Mouse (Mus musculus) kidney, embryonic 14.5 days (tissue): ENCODE results near the gene Nr1i3. TPM values are rescaled to one million over a fixed set of nuclear protein-coding genes. Genes with fewer than 3 reads are reported as not detected.

Source experiments
- ATAC-seq: fragments of 200-750 bp; cut with Nextera tagmentation; 2 replicates; pipeline ENCODE4 v1.8.0; 2017; ENCODE audit warnings: moderate number of reproducible peaks, mild to moderate bottlenecking, moderate TSS enrichment, moderate library complexity; ENCODE audit not compliant: low FRiP score, low TSS enrichment
- H3K27ac ChIP-seq: fragments of 300-500 bp; sonication (generic); 2 replicates; pipeline ENCODE4 v1.5.1; 2014; ENCODE audit warnings: low read depth, mild to moderate bottlenecking, low read length, moderate library complexity, mixed read lengths
- H3K27me3 ChIP-seq: fragments of 300-500 bp; sonication (generic); 2 replicates; pipeline ENCODE4 v1.6.1; 2014; ENCODE audit warnings: mild to moderate bottlenecking, low read length; ENCODE audit not compliant: control insufficient read depth, insufficient read depth
- H3K36me3 ChIP-seq: fragments of 300-500 bp; sonication (generic); 2 replicates; pipeline ENCODE4 v1.6.1; 2014; ENCODE audit warnings: low read length, mixed read lengths; ENCODE audit not compliant: control insufficient read depth, insufficient read depth
- H3K4me1 ChIP-seq: fragments of 300-500 bp; sonication (generic); 2 replicates; pipeline ENCODE4 v1.6.1; 2014; ENCODE audit warnings: low read length, mixed read lengths; ENCODE audit not compliant: control insufficient read depth, insufficient read depth
- H3K4me2 ChIP-seq: fragments of 300-500 bp; sonication (generic); replicated peaks from 2 replicates; pipeline ENCODE4 v1.6.1; 2014; ENCODE audit warnings: low read depth, mild to moderate bottlenecking, low read length
- H3K4me3 ChIP-seq: fragments of 300-500 bp; sonication (generic); 2 replicates; pipeline ENCODE4 v1.5.1; 2014; ENCODE audit warnings: mild to moderate bottlenecking, low read length
- H3K9ac ChIP-seq: fragments of 300-500 bp; sonication (generic); 2 replicates; pipeline ENCODE4 v1.6.1; 2014; ENCODE audit warnings: low read depth, mild to moderate bottlenecking, low read length, moderate library complexity
- H3K9me3 ChIP-seq: fragments of 300-500 bp; sonication (generic); 2 replicates; pipeline ENCODE4 v1.6.1; 2016; ENCODE audit warnings: low read length; ENCODE audit not compliant: control insufficient read depth
- WGBS: fragments of 180-500 bp; shearing (Covaris S2); extraction: QIAGEN DNeasy Blood & Tissue Kit; methylation state at CpG from one replicate; pipeline ENCODE4 v1.1.7; 2014; 5-methylcytosine and 5-hydroxymethylcytosine counted together
- polyA plus RNA-seq: library from polyadenylated mRNA; unstranded; fragments of >200 nt; fragmentation: Nextera tagmentation; extraction: Ambion mirVana; gene quantifications from 2 replicates; pipeline ENCODE4 v1.2.1, GENCODE M21; 2014

The Nr1i3 gene
- polyA plus RNA-seq, 1 experiment from 2014 or later: 0.27 TPM

DNA sequence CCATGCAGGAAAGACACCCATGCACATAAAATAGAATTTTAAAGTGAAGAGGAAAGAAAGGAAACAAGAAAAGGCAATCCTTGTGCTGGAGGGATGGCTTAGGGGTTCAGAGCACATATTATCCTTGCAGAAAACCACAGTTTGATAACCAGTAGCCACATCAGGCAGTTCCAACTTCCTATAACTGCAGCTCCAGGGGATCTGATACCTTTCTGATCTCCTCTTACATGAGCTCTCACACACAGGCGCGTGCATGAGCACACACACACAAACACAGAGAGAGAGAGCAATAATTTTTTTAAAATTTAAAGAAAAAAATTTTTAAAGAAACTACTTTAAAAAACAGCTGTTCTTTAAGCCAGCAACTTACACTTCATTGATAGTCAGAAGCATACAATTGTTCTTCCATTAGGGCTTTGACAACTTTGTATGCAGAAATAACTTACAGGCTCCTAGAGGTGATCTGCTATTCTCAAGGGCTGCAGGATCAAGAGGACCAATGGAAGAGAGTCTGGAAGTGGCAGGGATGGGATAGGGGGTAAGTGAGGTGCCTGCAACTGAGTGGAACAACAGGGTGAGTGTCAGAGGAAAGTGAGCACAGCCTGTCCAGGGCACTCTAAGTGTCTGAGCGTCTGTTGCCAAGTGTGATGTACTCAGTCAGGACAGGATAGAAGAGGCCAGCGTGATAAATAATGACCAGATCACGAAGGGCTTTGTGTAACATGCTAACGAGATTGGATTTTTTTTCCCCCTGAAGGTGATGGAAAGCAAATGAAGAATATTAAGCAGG, 7.9 kb upstream of the Nr1i3 start:
- no peak overlapping the region for H3K4me3 ChIP-seq
- H3K36me3 ChIP-seq: no peaks in the 10 kb centered on the region
- H3K27ac ChIP-seq: no peak overlapping the region
- H3K4me2 ChIP-seq: no peak overlapping the region
- H3K9me3 ChIP-seq: no peaks in the 10 kb centered on the region
- ATAC-seq: no peak
- H3K27me3 ChIP-seq: no peaks in the 10 kb centered on the region
- H3K4me1 ChIP-seq: no peaks in the 10 kb centered on the region
- no peak overlapping the region for H3K9ac ChIP-seq
- 71% methylated on average over 6 of the region's 6 CpGs for WGBS

DNA sequence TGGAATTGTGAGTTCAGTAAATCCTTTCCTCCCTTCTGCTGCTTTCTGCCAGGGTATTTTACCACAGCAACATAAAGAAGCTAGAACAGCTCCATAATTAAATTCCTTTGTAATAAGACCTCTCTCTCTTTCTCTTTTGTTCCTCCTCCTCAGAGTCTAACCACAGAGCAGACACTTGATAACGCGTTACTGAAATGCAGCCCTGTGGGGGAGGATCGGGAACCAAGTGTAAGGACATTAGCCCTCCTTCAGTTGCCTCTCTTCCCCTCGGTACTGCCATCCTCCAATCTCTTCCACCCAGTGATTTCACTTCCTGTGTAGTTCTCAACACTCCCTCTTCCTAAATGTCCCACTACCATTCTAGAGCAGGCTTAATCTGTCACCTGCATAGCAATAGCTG, 4.4 kb upstream of the Nr1i3 start:
- H3K27ac ChIP-seq: no peak overlapping the region
- WGBS: 11% methylated on average over 4 of the region's 4 CpGs
- no peaks in the 10 kb centered on the region for H3K36me3 ChIP-seq
- no peaks in the 10 kb centered on the region for H3K27me3 ChIP-seq
- H3K4me2 ChIP-seq: no peak overlapping the region
- no peaks in the 10 kb centered on the region for H3K4me1 ChIP-seq
- H3K9me3 ChIP-seq: no peaks in the 10 kb centered on the region
- ATAC-seq: peak; percentile 74
- H3K4me3 ChIP-seq: no peak overlapping the region
- no peak overlapping the region for H3K9ac ChIP-seq

DNA sequence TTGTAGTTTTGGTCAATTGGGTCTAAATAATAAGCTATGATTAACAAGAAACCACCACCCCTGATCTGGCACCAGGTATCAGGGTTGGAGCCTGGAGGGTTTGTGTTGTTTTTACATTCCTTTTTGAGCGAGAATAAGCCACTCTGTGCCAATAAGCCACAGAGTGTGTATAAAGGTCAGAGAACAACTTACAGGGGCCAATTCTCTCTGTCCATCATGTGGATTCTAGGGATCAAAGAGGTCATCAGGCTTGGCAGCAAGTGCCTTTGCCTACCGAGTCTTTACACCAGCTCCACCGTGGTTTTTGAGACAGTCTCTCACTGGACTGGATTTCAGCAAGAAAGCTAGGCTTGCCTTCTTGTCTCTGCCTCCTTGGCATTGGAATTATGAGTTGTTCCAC, 916 bp upstream of the Nr1i3 start:
- Histone ChIP-seq H3K9me3 (no peaks in the 10 kb centered on the region), H3K36me3 (no peaks in the 10 kb centered on the region), H3K27ac (no peak overlapping the region), H3K4me3 (no peak overlapping the region), H3K27me3 (no peaks in the 10 kb centered on the region), H3K4me2 (no peak overlapping the region), H3K4me1 (no peaks in the 10 kb centered on the region), H3K9ac (no peak overlapping the region)
- no peak for ATAC-seq
- 57% methylated on average over 3 of the region's 3 CpGs for WGBS

DNA sequence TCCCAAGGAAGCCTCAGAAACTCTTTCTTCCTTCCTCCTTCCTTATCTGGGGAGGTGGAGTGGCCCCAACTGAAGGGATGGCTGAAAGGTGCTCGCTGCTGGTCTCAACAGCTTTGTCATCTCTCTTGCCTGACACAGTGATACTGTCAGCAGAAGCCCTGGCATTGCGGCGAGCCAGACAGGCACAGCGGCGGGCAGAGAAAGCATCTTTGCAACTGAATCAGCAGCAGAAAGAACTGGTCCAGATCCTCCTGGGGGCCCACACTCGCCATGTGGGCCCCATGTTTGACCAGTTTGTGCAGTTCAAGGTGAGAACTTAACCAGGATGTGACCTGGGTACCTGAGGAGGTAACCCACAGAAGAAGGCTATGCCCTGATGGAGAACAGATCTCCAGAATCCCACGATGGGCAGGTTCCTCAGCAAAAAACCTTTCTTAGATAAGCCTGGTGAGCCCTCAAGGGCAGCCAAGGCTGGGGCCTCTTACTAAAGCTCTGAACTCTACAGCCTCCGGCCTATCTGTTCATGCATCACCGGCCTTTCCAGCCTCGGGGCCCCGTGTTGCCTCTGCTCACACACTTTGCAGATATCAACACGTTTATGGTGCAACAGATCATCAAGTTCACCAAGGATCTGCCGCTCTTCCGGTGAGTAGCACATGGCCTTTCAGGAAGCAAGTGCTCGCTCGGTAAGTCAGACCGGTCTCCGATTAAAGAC, 2.6 kb downstream of the Nr1i3 start:
- no peak overlapping the region for H3K4me2 ChIP-seq
- peaks cover 18% of the 10 kb centered on the region; the same call in 1 of the 2 replicates for H3K36me3 ChIP-seq
- no peak overlapping the region for H3K4me3 ChIP-seq
- WGBS: 85% methylated on average over 18 of the region's 18 CpGs
- H3K4me1 ChIP-seq: 0 out of 2 replicates have a peak, but pooled peaks cover 1% of the 10 kb centered on the region
- no peaks in the 10 kb centered on the region for H3K9me3 ChIP-seq
- ATAC-seq: no peak
- H3K27ac ChIP-seq: no peak overlapping the region
- no peaks in the 10 kb centered on the region for H3K27me3 ChIP-seq
- no peak overlapping the region for H3K9ac ChIP-seq

DNA sequence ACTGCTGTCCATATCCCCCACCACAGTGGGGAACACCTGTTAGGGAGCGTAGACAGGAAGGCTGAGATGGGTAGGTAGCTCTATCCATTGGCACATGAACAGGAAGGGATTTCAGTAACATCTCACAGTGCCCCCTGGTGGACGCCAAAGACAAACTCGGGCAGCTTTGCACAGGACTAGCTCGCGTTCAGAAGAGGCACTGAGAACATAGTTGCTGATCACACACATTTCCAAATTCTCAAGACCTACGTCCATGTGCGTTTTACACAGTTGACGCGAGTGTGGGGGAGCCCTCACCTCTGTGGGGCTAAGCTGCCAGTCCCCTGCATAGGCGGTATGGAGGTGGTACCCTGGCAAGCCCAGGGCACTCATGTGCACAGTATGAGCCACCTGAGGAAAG, 7.1 kb downstream of the Nr1i3 start:
- 0 out of 2 replicates have a peak, but pooled peaks cover 5% of the 10 kb centered on the region for H3K4me1 ChIP-seq
- no peaks in the 10 kb centered on the region for H3K27me3 ChIP-seq
- no peak overlapping the region for H3K27ac ChIP-seq
- no peak overlapping the region for H3K9ac ChIP-seq
- H3K36me3 ChIP-seq: peaks cover 18% of the 10 kb centered on the region; the same call in 1 of the 2 replicates
- peak overlapping the region; percentile 3; the same call in 1 of the 2 replicates for H3K4me3 ChIP-seq
- H3K9me3 ChIP-seq: no peaks in the 10 kb centered on the region
- 4% methylated on average over 10 of the region's 10 CpGs for WGBS
- peak; percentile 28 for ATAC-seq
- peak overlapping the region; percentile 87 for H3K4me2 ChIP-seq

DNA sequence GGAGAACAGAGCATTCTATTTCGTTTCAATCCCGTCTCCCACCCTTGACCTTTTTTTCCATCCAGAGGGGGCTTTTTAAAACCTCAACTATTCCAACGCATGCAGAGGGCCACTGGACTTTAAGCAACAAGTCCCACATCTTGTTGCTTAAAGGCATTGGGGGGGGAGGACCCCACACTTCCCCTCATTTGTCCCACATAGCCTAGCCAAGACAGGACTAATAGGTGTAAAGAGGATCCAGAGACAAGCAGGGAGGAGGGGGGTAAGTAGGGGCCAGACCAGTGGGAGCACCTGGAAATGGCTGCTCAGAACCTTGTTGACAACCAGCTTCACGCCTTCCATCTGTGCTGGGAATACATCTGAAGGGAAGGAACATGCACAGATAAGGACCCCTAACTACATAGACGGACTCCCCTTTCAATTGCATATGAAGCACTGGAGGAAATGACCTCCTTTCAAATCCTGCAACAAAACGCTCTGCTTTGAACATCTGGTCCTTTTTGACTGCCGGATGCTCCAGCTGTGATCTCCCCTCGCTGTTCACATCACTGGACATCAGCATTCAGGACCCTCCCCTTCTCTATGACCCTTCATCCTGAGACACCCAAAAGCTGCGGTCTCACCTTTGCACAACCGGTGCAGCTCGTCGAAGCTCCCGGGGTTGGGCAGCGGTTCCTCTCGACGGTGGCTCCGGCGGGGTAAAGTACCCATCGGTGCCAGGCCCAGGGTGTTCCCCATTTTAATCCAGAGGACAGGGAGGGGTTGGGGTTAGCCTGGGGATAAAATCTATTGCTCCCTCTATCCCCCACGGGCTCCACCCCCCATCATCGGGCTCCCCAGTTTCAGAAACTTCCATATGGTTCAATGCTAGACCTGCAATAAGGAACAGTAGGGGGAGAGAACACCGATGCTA, 7.8 kb downstream of the Nr1i3 start:
- no peak; the same call in 1 of the 2 replicates for ATAC-seq
- Histone ChIP-seq H3K4me2 (peak overlapping the region; percentile 87), H3K27ac (0 out of 2 replicates have a peak overlapping the region, but pooled peaks have one; percentile 3), H3K4me3 (peak overlapping the region; percentile 49), H3K36me3 (peaks cover 18% of the 10 kb centered on the region; the same call in 1 of the 2 replicates), H3K9me3 (no peaks in the 10 kb centered on the region), H3K27me3 (no peaks in the 10 kb centered on the region), H3K4me1 (0 out of 2 replicates have a peak, but pooled peaks cover 5% of the 10 kb centered on the region), H3K9ac (peak overlapping the region; percentile 69; the same call in 1 of the 2 replicates)
- WGBS: 7% methylated on average over 22 of the region's 22 CpGs

DNA sequence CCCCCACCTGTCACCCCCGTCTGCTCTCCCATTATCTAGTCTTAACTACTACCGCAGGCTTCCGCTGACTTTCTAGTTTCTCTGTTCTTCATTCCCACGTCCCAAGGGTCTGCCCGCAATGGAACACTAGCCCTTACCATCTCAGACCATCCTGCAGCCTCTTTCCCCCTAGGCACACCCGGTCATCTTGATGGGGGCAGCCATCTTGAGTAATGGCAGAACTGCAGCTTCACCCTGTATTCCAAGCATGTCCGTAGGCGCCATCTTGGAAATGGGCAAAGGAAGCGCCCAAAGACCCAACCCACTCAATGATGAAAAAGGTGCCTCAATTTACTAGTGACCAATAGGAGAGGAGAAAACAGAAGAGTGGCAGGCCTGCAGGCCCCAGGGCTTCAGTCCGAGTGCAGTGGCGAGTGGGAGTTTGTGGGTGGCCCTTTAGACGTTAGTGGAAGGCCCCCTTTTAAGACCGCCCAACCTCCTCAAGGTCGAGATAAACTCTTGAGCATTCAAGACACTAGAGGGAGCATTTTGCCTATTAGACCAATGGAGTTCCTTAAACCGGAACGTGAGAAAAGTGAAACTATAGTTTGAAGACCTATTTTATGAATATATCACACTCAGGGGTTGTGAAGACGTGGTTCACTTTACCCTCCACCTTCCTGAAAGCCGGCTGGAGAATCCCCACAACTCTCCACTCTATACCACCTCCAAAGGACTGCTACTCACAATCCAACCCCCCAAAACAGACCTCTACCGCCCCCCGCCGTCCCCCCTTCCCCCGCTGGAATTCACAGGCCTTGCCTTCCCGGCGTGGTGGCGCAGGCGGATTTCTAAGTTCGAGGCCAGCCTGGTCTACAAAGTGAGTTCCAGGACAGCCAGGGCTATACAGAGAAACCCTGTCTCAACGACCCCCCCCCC, 8.7 kb downstream of the Nr1i3 start, which contains the start of gene Tomm40l:
Gene Tomm40l (minus strand): TSS at position 277 of the 918 bp plus-strand sequence.
- Histone ChIP-seq H3K4me2 (peak within 1 kb of the TSS; percentile 87), H3K27me3 (no peaks in the 10 kb centered on the region), H3K4me3 (peak within 1 kb of the TSS; percentile 49), H3K9ac (peak within 1 kb of the TSS; percentile 69; the same call in 1 of the 2 replicates), H3K9me3 (no peaks in the 10 kb centered on the region), H3K4me1 (0 out of 2 replicates have a peak, but pooled peaks cover 5% of the 10 kb centered on the region), H3K27ac (peak within 1 kb of the TSS; percentile 88), H3K36me3 (peaks cover 18% of the 10 kb centered on the region; the same call in 1 of the 2 replicates)
- 2% methylated on average over 28 of the region's 28 CpGs for WGBS
- peak; percentile 98 for ATAC-seq
